Mouse (Mus musculus): ENCODE measurements around the gene Hmgcs2. TPM values are rescaled to one million over a fixed set of nuclear protein-coding genes. Genes with fewer than 3 reads are reported as not detected.

The Hmgcs2 gene
- not detected for total RNA-seq (2023)

GRCm38 (mm10) chr3:98280204-98280932 is at the start of gene Hmgcs2:
Gene Hmgcs2 (plus strand): TSS chr3:98280435.

GRCm38 (mm10) chr3:98339706-98340109 is 59.5 kb downstream of the Hmgcs2 start, which contains the start of gene Phgdh:
Gene Phgdh (minus strand): TSS chr3:98339990.

Other genes starting within 250 kb of the Hmgcs2 start
- 1 to 10 TPM; 2.9 to 4.0 TPM for gene Adam30, start 119.8 kb upstream of the Hmgcs2 start, total RNA-seq (2023)
- gene Reg4, start 58.3 kb upstream of the Hmgcs2 start, total RNA-seq (2023), result not detected
- 10 to 100 TPM; 60.9 to 65.4 TPM for gene Phgdh, start 59.6 kb downstream of the Hmgcs2 start, total RNA-seq (2023)
- gene Zfp697, start 102.0 kb downstream of the Hmgcs2 start, total RNA-seq (2023), result under 1 TPM in 1 of 2 experiments, not detected in 1; 0.39 TPM
- not detected for gene Gm4450, start 176.7 kb downstream of the Hmgcs2 start, total RNA-seq (2023)
- not detected for gene Hsd3b4, start 230.1 kb downstream of the Hmgcs2 start, total RNA-seq (2023)

Measured in T-cell, adult 66 days (primary cell).